Comparison of ENCODE assay signal across 8 mouse cellular contexts in the genomic region with DNA sequence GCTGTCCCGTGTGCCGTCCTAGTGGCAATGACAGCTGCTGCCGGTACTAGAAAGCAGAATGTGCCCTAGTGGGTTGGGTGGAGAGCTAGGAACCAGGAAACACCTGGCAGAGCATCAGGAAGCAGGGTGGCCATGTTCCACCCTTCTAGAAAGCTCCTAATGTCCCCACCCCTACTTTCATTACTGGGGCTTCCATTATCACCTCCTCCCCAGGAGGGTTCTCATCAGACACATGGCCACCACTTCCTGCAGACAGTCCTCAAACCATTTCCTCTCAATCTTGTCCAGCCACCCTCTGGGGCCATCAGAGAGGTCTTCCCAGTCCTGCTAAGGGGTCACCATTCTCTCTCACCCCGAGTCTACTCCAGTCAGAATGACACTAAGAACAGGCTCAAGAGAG. TPM values are rescaled to one million over a fixed set of nuclear protein-coding genes. Genes with fewer than 3 reads are reported as not detected.
DNase-seq lines count a peak whose midpoint lies in the region; ATAC-seq lines count a peak whose summit lies in the region.

No protein-coding gene starts in this region.

- ATAC-seq in liver, embryonic 11.5 days (replicated peaks; ENCODE audit: low FRiP score) = no peak
- no peak for ATAC-seq in embryonic facial prominence, embryonic 13.5 days (ENCODE audit: insufficient number of reproducible peaks, insufficient read depth, low FRiP score, low TSS enrichment, low read depth)
- no peak for ATAC-seq in intestine, embryonic 14.5 days (replicated peaks; ENCODE audit: low FRiP score, low TSS enrichment, low read depth)
- ATAC-seq in neural tube, embryonic 13.5 days (ENCODE audit: low read depth) = no peak

- 28% methylated on average over 4 of the region's 4 CpGs for WGBS in liver, embryonic 11.5 days
- WGBS in embryonic facial prominence, embryonic 13.5 days = 47% methylated on average over 4 of the region's 4 CpGs
- WGBS in intestine, embryonic 14.5 days = 60% methylated on average over 4 of the region's 4 CpGs
- 44% methylated on average over 4 of the region's 4 CpGs for WGBS in neural tube, embryonic 13.5 days

- peaks cover 29% of the 10 kb centered on the region for H3K4me1 ChIP-seq in liver, embryonic 11.5 days (replicated peaks; ENCODE audit: control insufficient read depth, insufficient read depth, low read length)
- peaks cover 39% of the 10 kb centered on the region for H3K4me1 ChIP-seq in embryonic facial prominence, embryonic 13.5 days
- H3K4me1 ChIP-seq in intestine, embryonic 14.5 days (replicated peaks; ENCODE audit: control insufficient read depth, insufficient read depth, low read length) = peaks cover 32% of the 10 kb centered on the region
- H3K4me1 ChIP-seq in neural tube, embryonic 13.5 days (replicated peaks) = peaks cover 63% of the 10 kb centered on the region

- no peaks in the 10 kb centered on the region for H3K9me3 ChIP-seq in liver, embryonic 11.5 days (ENCODE audit: control insufficient read depth, low read length)
- no peaks in the 10 kb centered on the region for H3K9me3 ChIP-seq in embryonic facial prominence, embryonic 13.5 days
- H3K9me3 ChIP-seq in intestine, embryonic 14.5 days (ENCODE audit: control insufficient read depth, low read length) = no peaks in the 10 kb centered on the region
- no peaks in the 10 kb centered on the region for H3K9me3 ChIP-seq in neural tube, embryonic 13.5 days

- peaks cover 5% of the 10 kb centered on the region; the same call in 1 of the 2 replicates for H3K36me3 ChIP-seq in liver, embryonic 11.5 days (ENCODE audit: control insufficient read depth, insufficient read depth, low read length)
- H3K36me3 ChIP-seq in embryonic facial prominence, embryonic 13.5 days = peaks cover 32% of the 10 kb centered on the region
- peaks cover 20% of the 10 kb centered on the region for H3K36me3 ChIP-seq in intestine, embryonic 14.5 days (ENCODE audit: control insufficient read depth, insufficient read depth, low read length)
- peaks cover 27% of the 10 kb centered on the region for H3K36me3 ChIP-seq in neural tube, embryonic 13.5 days

- no peaks in the 10 kb centered on the region; the same call in 1 of the 2 replicates for H3K27me3 ChIP-seq in liver, embryonic 11.5 days (replicated peaks; ENCODE audit: control insufficient read depth, insufficient read depth, low read length)
- H3K27me3 ChIP-seq in embryonic facial prominence, embryonic 13.5 days = no peaks in the 10 kb centered on the region
- no peaks in the 10 kb centered on the region for H3K27me3 ChIP-seq in intestine, embryonic 14.5 days (replicated peaks; ENCODE audit: control insufficient read depth, insufficient read depth, low read length)
- H3K27me3 ChIP-seq in neural tube, embryonic 13.5 days = no peaks in the 10 kb centered on the region

- peak overlapping the region; percentile 88 for H3K4me2 ChIP-seq in liver, embryonic 11.5 days
- peak overlapping the region; percentile 94 for H3K4me2 ChIP-seq in embryonic facial prominence, embryonic 13.5 days
- H3K4me2 ChIP-seq in intestine, embryonic 14.5 days (ENCODE audit: low read length) = peak overlapping the region; percentile 91
- H3K4me2 ChIP-seq in neural tube, embryonic 13.5 days = peak overlapping the region; percentile 95

- peak overlapping the region; percentile 83 for H3K4me3 ChIP-seq in liver, embryonic 11.5 days (ENCODE audit: low read depth, low read length)
- H3K4me3 ChIP-seq in embryonic facial prominence, embryonic 13.5 days = peak overlapping the region; percentile 94
- H3K4me3 ChIP-seq in intestine, embryonic 14.5 days (ENCODE audit: low read depth, low read length) = 0 out of 2 replicates have a peak overlapping the region, but pooled peaks have one; percentile 85
- H3K4me3 ChIP-seq in neural tube, embryonic 13.5 days = peak overlapping the region; percentile 92

- DNase-seq in liver, embryonic 11.5 days (ENCODE audit: low spot score) = no peak
- no peak for DNase-seq in liver
- DNase-seq in intestine, embryonic 14.5 days (ENCODE audit: low spot score) = no peak
- DNase-seq in adrenal gland, adult 8-10 months = no peak
- no peak for DNase-seq in ovary, postnatal 14 days (ENCODE audit: low spot score)
- DNase-seq in cerebellum, postnatal 14 days = no peak

- H3K27ac ChIP-seq in liver, embryonic 11.5 days (ENCODE audit: low read depth, low read length) = no peak overlapping the region
- peak overlapping the region; percentile 97 for H3K27ac ChIP-seq in embryonic facial prominence, embryonic 13.5 days
- H3K27ac ChIP-seq in intestine, embryonic 14.5 days (ENCODE audit: low read depth) = 0 out of 2 replicates have a peak overlapping the region, but pooled peaks have one; percentile 94
- peak overlapping the region; percentile 95; the same call in 1 of the 2 replicates for H3K27ac ChIP-seq in neural tube, embryonic 13.5 days (replicated peaks)

- no peak overlapping the region for H3K9ac ChIP-seq in liver, embryonic 11.5 days (ENCODE audit: low read depth, low read length)
- H3K9ac ChIP-seq in embryonic facial prominence, embryonic 13.5 days = peak overlapping the region; percentile 97
- H3K9ac ChIP-seq in intestine, embryonic 14.5 days (ENCODE audit: low read length) = no peak overlapping the region
- peak overlapping the region; percentile 98 for H3K9ac ChIP-seq in neural tube, embryonic 13.5 days

RNA-seq across cellular contexts. Expression of a gene that starts 1.9 kb away (rescaled TPM):
- polyA plus RNA-seq in liver, embryonic 11.5 days (2014; fragmentation: Nextera tagmentation; extraction: Ambion mirVana) = 7.7 and 9.1 TPM in 2 replicates
- polyA plus RNA-seq in embryonic facial prominence, embryonic 13.5 days (2015; fragmentation: Nextera tagmentation; extraction: Ambion mirVana) = 16.8 and 17.8 TPM in 2 replicates
- 14.1 and 14.9 TPM in 2 replicates for polyA plus RNA-seq in intestine, embryonic 14.5 days (2014; fragmentation: Nextera tagmentation; extraction: Ambion mirVana)
- polyA plus RNA-seq in neural tube, embryonic 13.5 days (2015; fragmentation: Nextera tagmentation; extraction: Ambion mirVana) = 11.3 and 12.0 TPM in 2 replicates
- 10 to 100 TPM; 31.6 to 63.7 (median 46.1) TPM for total RNA-seq in adrenal gland, adult 8-10 months (2022)

RNA-seq across cellular contexts. Expression of a gene that starts 37.1 kb away (rescaled TPM):
- 187 TPM in 2 replicates for polyA plus RNA-seq in liver, embryonic 11.5 days (2014; fragmentation: Nextera tagmentation; extraction: Ambion mirVana)
- 169 and 173 TPM in 2 replicates for polyA plus RNA-seq in embryonic facial prominence, embryonic 13.5 days (2015; fragmentation: Nextera tagmentation; extraction: Ambion mirVana)
- polyA plus RNA-seq in intestine, embryonic 14.5 days (2014; fragmentation: Nextera tagmentation; extraction: Ambion mirVana) = 121 and 126 TPM in 2 replicates
- 120 and 133 TPM in 2 replicates for polyA plus RNA-seq in neural tube, embryonic 13.5 days (2015; fragmentation: Nextera tagmentation; extraction: Ambion mirVana)
- 100 to 1,000 TPM; 131 to 171 (median 149) TPM for total RNA-seq in adrenal gland, adult 8-10 months (2022)

RNA-seq across cellular contexts. Expression of a gene that starts 48.4 kb away (rescaled TPM):
- polyA plus RNA-seq in liver, embryonic 11.5 days (2014; fragmentation: Nextera tagmentation; extraction: Ambion mirVana) = 0.71 and 1.0 TPM in 2 replicates
- 0.83 and 1.6 TPM in 2 replicates for polyA plus RNA-seq in embryonic facial prominence, embryonic 13.5 days (2015; fragmentation: Nextera tagmentation; extraction: Ambion mirVana)
- 1.5 and 1.6 TPM in 2 replicates for polyA plus RNA-seq in intestine, embryonic 14.5 days (2014; fragmentation: Nextera tagmentation; extraction: Ambion mirVana)
- 0.68 and 0.96 TPM in 2 replicates for polyA plus RNA-seq in neural tube, embryonic 13.5 days (2015; fragmentation: Nextera tagmentation; extraction: Ambion mirVana)
- total RNA-seq in adrenal gland, adult 8-10 months (2022) = 10 to 100 TPM in 2 of 4 experiments, 1 to 10 TPM in 2; 6.7 to 13.4 (median 10.1) TPM

Comparison
In these comparisons a context has a peak if more than half of its experiments do, and no peak if none do; other contexts are left out.
1. H3K9ac ChIP-seq: peak in embryonic facial prominence, embryonic 13.5 days (single experiment) and neural tube, embryonic 13.5 days (single experiment); none in liver, embryonic 11.5 days (single experiment) and intestine, embryonic 14.5 days (single experiment).
2. Peak in every context shown above with its lines, with median percentiles within 50 percentile points of each other: H3K4me2 ChIP-seq and H3K4me3 ChIP-seq.